Mouse (Mus musculus) monocyte, adult 2 months (primary cell): ENCODE measurements around the gene Tln2.

ENCODE experiments used
- DNase-seq, 2 experiments: peaks; one replicate each; pipeline ENCODE4 v3.0.0; 2022; ENCODE audit warnings: low spot score in 2 of 2, low read depth in 1 of 2

Gene Tln2

GRCm38 (mm10) chr9:67218001-67218400, 341.5 kb downstream of the Tln2 start:
- no peak for DNase-seq

GRCm38 (mm10) chr9:67214191-67214985, 345.1 kb downstream of the Tln2 start:
- no peak for DNase-seq

DNA sequence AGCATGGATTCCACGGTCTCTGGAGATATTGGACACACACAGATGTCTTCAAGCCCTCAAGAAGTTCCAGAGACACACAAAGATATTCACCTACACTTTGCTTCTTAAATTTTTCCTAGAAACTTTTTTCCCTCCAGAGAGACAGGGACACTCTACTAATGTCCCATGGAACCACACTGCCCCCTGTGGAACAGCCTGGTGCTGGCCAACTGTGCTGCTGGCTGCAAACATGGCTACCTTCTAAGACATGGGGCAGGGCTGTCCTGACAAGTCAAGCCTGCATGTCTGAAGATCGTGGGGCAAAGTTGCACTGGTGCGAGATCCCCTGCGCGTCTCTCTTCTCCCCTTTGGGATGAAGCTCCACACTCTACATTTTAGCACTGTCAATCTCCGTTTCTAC, 346.2 kb downstream of the Tln2 start:
- no peak for DNase-seq

GRCm38 (mm10) chr9:67211220-67211619, 348.3 kb downstream of the Tln2 start:
- no peak for DNase-seq

DNA sequence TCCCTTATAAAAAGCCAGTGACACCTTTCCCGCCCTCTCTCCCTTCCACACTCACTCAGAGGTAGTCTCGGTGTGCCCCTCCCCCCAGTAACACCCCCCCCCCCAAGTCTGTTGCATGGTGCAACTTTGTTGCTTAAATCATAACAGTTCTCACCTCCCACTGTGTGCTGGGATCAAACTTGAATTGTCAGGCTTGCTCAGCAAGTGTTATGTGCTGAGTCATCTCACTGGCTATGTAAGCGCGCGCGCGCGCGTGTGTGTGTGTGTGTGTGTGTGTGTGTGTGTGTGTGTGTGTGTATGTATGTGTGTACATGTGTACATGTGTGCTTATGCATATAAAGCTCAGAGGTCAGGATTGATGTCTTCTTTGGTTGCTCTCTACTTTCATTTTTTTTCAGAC, 350.1 kb downstream of the Tln2 start:
- DNase-seq: no peak

GRCm38 (mm10) chr9:67208420-67208819, 351.1 kb downstream of the Tln2 start:
- DNase-seq: no peak

GRCm38 (mm10) chr9:67205175-67205574, 354.3 kb downstream of the Tln2 start:
- no peak for DNase-seq

DNA sequence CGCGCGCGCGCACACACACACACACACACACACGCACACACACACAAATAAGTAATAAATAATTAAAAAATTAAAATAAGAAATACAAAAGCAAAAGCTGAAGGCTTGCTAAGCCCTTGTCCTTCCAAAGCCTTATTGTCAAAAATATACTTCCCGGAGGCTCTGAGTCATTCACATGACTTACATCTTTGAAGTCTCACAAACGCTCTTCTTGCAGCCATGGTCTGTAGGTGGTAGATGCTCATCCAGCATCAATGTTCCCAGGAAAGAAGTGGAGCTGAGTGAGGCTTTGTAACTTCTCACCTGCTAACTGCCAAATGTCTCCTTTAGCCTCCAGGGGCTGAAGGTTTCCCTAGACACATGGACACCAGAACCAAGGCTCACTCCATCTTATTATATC, 362.9 kb downstream of the Tln2 start:
- no peak for DNase-seq

GRCm38 (mm10) chr9:67195306-67195705, 364.2 kb downstream of the Tln2 start:
- DNase-seq: no peak

GRCm38 (mm10) chr9:67191488-67192331, 367.8 kb downstream of the Tln2 start:
- DNase-seq: no peak

DNA sequence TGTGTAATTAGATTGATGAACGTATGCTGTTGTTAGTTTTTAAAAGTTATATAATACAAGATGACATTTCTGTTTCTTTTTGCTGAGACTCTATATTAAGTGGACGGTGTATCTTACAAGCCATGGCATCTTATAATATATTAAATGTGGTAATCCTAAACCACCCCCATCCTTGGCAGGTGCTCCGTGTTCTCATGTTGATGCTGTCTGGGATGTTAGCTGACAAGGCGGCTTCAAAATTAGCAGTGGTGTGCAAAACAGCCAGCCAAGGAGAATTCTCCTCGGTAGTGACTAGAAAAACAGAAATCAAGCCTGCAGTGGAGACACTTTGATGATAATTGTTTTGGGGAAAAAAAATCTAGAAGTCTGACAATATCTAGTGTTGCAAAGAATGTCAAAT, 371.8 kb downstream of the Tln2 start:
- DNase-seq: no peak

- DNase-seq: no peak
These were observed 372.3 kb downstream of the Tln2 start for GRCm38 (mm10) chr9:67187182-67187581.

GRCm38 (mm10) chr9:67184556-67184955, 374.9 kb downstream of the Tln2 start:
- no peak for DNase-seq

GRCm38 (mm10) chr9:67183520-67183919, 376.0 kb downstream of the Tln2 start:
- no peak for DNase-seq

GRCm38 (mm10) chr9:67182006-67182405, 377.5 kb downstream of the Tln2 start:
- DNase-seq: no peak

- DNase-seq: no peak
These were observed 380.8 kb downstream of the Tln2 start for GRCm38 (mm10) chr9:67178709-67179108.

- no peak for DNase-seq
These were observed 381.3 kb downstream of the Tln2 start for GRCm38 (mm10) chr9:67178203-67178602.

DNA sequence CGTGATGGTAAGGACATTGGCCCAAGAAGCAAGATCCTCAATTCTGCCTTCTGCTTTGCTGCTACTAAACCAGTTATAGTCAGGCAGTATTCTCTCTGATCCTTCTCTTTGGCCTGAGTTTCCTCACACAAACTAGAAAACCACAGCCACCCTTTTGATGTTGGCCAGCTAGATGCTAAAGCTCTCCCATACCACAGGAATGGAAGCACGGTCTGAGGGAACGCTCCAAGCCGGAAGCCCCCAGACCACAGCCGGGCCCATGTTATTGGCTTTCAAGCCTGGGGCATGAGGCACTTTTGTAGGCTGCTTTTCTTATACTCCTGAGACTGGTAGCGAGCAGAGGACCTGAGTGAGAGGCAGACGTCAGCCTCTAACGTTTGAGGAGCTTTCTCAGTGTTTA, 383.4 kb downstream of the Tln2 start:
- no peak for DNase-seq

DNA sequence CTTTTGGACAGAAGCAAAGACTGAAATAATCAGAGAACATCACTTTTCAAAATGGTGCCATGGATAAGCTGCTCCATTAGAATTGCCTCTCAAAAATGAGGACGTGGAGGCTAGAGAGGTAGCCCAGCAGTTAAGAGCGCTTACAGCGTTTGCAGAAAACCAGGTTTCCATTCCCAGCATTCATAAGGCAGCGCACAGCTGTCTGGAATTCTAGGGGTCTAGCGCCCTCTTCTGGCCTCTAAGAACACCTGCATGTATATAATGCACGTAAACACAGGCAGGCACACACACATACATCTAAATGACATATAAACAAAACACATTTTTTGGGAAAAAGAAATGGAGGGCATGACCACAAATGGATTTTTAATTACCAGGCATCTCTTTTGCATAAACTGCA, 385.7 kb downstream of the Tln2 start:
- DNase-seq: no peak

DNA sequence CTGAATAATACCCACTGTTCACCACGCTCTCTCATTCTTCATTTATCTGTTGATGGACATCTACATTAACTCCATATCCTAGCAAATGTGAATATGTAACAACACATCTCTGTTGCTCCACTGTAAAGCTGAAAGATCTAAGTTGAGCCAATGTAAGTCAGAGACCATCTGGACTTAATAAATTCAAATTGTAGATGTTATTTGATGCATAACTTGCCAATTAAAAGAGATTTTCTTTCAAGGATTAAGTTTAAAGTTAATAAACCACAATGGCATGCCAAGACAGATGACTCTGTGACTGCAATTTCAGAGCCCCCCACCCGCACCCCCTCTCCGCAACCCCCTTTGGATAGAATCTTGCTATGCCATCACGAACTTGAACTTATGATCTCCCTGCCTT, 386.3 kb downstream of the Tln2 start:
- no peak for DNase-seq

DNA sequence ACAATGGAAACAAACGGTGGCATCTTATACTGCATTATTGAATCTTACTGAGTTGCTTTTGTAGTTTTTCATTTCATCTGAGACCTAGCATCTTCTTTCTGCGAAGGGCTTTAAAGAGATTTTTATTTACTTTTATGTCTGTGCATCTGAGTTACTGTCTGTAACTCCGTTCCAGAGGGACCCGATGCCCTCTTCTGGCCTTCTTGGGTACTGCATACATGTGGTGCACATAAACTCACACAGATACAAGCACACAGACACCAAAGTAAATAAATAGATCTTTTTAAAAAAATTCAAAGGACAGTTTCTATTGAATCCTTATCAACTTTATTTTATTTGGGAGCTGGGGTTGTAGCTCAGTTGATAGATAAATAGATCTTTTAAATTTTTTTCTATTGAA, 388.1 kb downstream of the Tln2 start:
- DNase-seq: no peak

GRCm38 (mm10) chr9:67170759-67171158, 388.7 kb downstream of the Tln2 start:
- DNase-seq: no peak
